Comparison of ENCODE assay signal across 16 mouse cellular contexts in the genomic region with DNA sequence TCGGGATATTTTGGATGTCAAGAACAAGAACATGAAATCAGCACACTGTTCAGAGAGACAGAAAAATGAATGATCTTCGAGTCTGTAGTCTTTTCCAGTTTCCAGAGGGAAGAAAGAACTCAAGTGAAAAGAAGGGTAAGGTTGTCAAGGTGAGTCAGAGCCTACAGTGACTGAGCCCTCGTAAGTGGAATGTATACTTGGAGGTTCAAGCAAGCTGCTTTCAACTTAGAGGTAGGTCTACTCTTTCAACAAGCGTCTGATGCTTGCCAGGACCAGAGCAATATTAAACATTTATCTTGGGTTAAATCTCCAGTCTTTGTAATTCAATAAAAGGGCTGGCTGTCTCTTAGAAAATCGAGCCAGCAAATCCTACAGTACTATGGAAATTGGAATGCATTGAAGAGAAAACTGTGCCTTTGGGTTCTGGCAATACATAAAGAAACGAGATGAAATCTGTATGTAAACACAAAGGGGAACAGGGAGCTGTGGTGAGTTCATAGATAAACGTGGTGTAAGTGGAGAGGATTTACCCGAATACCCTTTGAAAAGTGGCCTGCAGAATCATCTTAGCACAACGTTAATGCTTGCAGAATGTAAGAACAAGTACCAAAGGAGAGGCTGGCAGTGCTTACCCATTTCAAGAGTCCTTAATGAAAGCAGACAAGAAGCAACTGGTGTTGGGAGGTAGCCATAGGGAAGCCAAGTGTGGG.
A peak's percentile ranks its signal among the peaks of the same experiment; 100 is the strongest.
DNase-seq lines count a peak whose midpoint lies in the region; ATAC-seq lines count a peak whose summit lies in the region.
"Had no signal": no experiment of that assay in that cellular context is flagged by ENCODE, and none has a peak within 500 bp of the region (broad histone marks: within the 10 kb centered on the region; RNA-seq: fewer than 3 reads in every experiment).

No protein-coding gene starts in this region.

- no peak overlapping the region for H3K4me2 ChIP-seq in heart, embryonic 13.5 days
- no peak overlapping the region for H3K4me2 ChIP-seq in embryonic facial prominence, embryonic 15.5 days (replicated peaks)
- H3K4me2 ChIP-seq: hindbrain, embryonic 13.5 days had no signal

- no peaks in the 10 kb centered on the region for H3K36me3 ChIP-seq in heart, embryonic 13.5 days
- H3K36me3 ChIP-seq in embryonic facial prominence, embryonic 15.5 days: no peaks in the 10 kb centered on the region
- H3K36me3 ChIP-seq: hindbrain, embryonic 13.5 days had no signal

- no peaks in the 10 kb centered on the region for H3K9me3 ChIP-seq in heart, embryonic 13.5 days
- no peaks in the 10 kb centered on the region for H3K9me3 ChIP-seq in embryonic facial prominence, embryonic 15.5 days (replicated peaks)
- H3K9me3 ChIP-seq: hindbrain, embryonic 13.5 days had no signal

- no peak for ATAC-seq in heart, embryonic 13.5 days (ENCODE audit: extremely low read depth, insufficient number of reproducible peaks, low FRiP score, low TSS enrichment)
- ATAC-seq in embryonic facial prominence, embryonic 15.5 days (ENCODE audit: insufficient number of reproducible peaks, low FRiP score, low TSS enrichment, low read depth): peak; percentile 81
- ATAC-seq: forebrain, embryonic 16.5 days had no signal

- no peak overlapping the region for H3K9ac ChIP-seq in heart, embryonic 13.5 days
- H3K9ac ChIP-seq in embryonic facial prominence, embryonic 15.5 days: no peak overlapping the region
- H3K9ac ChIP-seq: hindbrain, embryonic 13.5 days had no signal

- no peak overlapping the region for H3K4me3 ChIP-seq in heart, embryonic 13.5 days
- H3K4me3 ChIP-seq in embryonic facial prominence, embryonic 15.5 days (replicated peaks): no peak overlapping the region
- H3K4me3 ChIP-seq: hindbrain, embryonic 13.5 days had no signal

- 49% methylated on average over 9 of the region's 9 CpGs for WGBS in heart, embryonic 13.5 days
- WGBS in embryonic facial prominence, embryonic 15.5 days: 33% methylated on average over 9 of the region's 9 CpGs

- DNase-seq in heart, postnatal 10 days: no peak
- DNase-seq in MN1 (ENCODE audit: low spot score): peak; percentile 34
- DNase-seq in lung, postnatal 14 days: peak; percentile 25
- DNase-seq in right cerebral cortex, postnatal 14 days: no peak
- no peak for DNase-seq in T-cell, adult 2 months (ENCODE audit: low spot score)
- DNase-seq in urinary bladder, postnatal 10 days (ENCODE audit: low spot score): no peak
- DNase-seq: B cell, adult 2 months; cerebellum, adult 18-20 months; kidney, adult 18-20 months; kidney, postnatal 25 days; retina, postnatal 1 day; spleen, adult 18-20 months had no signal

- no peaks in the 10 kb centered on the region for H3K27me3 ChIP-seq in heart, embryonic 13.5 days (replicated peaks)
- no peaks in the 10 kb centered on the region for H3K27me3 ChIP-seq in embryonic facial prominence, embryonic 15.5 days
- H3K27me3 ChIP-seq: hindbrain, embryonic 13.5 days had no signal

- peak overlapping the region; percentile 30; the same call in 1 of the 2 replicates for H3K27ac ChIP-seq in heart, embryonic 13.5 days (replicated peaks)
- peak overlapping the region; percentile 69 for H3K27ac ChIP-seq in embryonic facial prominence, embryonic 15.5 days (replicated peaks)
- H3K27ac ChIP-seq: hindbrain, embryonic 13.5 days had no signal

- intact Hi-C loops in heart, postnatal 10 days (cut with DNase I): no loop called here

- no peaks in the 10 kb centered on the region for H3K4me1 ChIP-seq in heart, embryonic 13.5 days
- no peaks in the 10 kb centered on the region for H3K4me1 ChIP-seq in embryonic facial prominence, embryonic 15.5 days
- H3K4me1 ChIP-seq: hindbrain, embryonic 13.5 days had no signal

Comparison
In these comparisons a context has a peak if more than half of its experiments do, and no peak if none do; other contexts are left out.
1. DNase-seq: peak in MN1 (single experiment) and lung, postnatal 14 days (single experiment); none in heart, postnatal 10 days (0 of 2), right cerebral cortex, postnatal 14 days (single experiment), T-cell, adult 2 months (single experiment) and urinary bladder, postnatal 10 days (single experiment).